Mouse (Mus musculus) naive thymus-derived CD4-positive, alpha-beta T cell, adult 2 months (primary cell): ENCODE measurements around the gene Sypl.

Experiments
- DNase-seq: peaks from one replicate; pipeline ENCODE4 v3.0.0-alpha.2; 2011; ENCODE audit warnings: low read depth

Sypl gene

DNA sequence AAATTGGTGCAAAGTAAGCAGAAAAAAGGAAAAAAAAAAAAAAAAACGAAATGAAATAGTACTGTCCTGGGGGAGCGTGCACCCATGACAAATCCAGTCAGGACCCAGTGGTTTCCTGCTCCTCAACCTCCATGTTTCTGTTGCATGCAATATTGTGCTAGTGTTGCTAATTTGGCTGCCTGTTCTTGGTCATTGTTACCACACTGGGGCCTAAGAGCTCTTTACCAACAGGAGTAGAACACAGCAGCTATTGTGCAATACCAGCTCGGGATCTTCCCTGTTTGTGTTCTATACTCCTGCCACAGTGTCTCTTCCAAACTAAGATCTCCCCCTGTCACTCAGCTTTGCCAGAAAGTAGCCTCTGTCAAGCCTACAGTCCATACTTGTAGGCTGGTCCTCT, 9.7 kb upstream of the Sypl start:
- DNase-seq = no peak

GRCm38 (mm10) chr12:32944884-32945454, 8.7 kb upstream of the Sypl start:
- DNase-seq = no peak

- no peak for DNase-seq
Observed at GRCm38 (mm10) chr12:32946376-32946775, 7.3 kb upstream of the Sypl start.

DNA sequence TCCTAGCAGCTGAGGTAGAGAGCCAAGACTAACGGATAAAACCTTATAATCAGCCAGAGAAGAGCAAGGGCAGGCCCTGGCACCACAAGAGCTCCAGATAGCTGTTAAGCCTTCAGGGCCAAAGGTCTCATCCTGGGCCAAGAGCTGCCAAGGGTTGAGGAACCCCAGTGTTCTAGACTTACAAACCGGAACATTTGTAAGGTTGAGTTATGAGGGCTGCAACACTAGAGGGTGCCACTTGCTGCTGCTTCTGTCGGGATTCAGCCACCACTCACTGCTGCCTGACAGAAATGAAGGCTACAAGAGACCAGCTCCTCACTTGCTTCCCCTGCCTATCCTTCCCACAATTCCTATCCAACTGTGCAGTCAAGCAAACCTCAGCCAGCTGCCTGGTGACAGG, 1.3 kb upstream of the Sypl start:
- DNase-seq = peak; percentile 76

GRCm38 (mm10) chr12:32953066-32953465, 625 bp upstream of the Sypl start:
- peak; percentile 20 for DNase-seq

GRCm38 (mm10) chr12:32954216-32955021, 728 bp downstream of the Sypl start:
- peak; percentile 88 for DNase-seq

DNA sequence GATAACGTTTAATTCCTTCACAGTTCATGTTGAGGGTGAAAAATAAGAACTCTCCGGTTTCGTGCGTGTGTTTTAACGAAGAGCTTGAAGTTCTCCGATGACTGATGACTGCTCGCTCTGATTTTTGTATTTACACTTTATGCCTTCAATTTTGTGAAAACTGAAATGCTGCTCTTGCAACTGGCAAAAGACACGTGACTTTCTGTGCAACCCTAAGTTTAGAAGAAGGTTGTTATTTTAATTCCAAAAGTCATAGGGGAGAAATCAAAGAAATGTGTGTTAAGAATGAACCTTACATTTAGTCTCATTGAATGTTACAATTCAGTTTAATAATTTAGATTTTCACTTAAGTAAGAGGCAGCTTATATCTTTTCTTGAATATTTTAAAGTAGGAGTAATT, 1.3 kb downstream of the Sypl start:
- DNase-seq = no peak

GRCm38 (mm10) chr12:32957211-32957610, 3.5 kb downstream of the Sypl start:
- DNase-seq = no peak

DNA sequence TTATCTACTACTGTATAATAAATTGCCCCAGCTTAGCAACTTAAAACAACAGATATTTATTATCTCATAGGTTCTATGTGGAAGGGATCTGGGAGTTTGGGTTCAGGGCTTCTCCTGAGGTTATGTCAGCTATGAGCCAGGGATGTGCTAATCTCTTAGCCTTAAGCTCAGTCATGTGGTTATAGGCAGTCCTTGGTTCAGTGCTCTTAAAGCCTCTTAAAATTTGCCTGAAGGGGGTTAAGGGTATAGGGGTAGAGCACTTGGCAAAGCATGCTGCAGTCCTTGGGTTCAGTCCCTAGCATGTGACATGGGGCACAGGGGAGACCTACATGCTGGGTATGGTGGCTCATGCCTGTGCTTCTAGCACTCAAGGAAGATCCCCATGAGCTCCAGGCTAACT, 8.4 kb downstream of the Sypl start:
- no peak for DNase-seq

DNA sequence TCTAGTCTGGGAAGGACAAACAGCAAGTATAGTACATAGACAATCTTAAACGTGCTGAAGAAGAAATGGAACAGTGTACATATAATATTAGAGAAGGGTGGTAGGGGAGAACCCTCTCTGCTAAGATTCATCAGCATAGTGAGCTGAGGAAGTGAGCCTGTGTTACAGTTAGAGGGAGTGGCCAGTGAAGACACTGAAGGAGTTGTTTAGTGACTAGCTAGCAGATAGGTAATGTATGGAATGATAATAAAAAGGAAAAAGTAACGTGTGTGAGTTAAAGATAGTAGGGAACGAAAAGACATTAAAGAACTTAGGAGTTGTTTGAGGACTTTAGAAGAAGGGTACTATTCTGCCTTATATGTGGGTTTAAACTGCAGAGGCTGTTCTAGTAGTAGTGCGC, 10.2 kb downstream of the Sypl start:
- DNase-seq = no peak

DNA sequence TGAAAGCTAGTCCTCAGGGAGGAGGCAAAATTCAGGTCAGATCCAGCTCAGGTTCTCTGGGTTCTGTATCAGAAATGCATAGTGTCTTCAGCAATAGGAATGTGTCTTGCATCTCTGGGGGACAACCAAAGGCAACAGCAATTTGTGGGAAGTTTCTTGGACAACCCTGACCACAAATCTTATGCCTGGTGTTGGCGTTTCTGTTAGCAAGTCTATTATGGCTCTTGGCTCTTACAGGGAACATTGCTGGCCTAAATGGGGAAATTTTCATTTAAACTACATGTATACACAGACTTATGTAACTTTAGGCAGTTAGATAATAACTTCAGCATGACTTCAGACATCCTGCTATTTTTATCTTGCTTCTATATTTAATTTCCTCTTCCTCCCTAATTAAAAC, 18.6 kb downstream of the Sypl start:
- no peak for DNase-seq

DNA sequence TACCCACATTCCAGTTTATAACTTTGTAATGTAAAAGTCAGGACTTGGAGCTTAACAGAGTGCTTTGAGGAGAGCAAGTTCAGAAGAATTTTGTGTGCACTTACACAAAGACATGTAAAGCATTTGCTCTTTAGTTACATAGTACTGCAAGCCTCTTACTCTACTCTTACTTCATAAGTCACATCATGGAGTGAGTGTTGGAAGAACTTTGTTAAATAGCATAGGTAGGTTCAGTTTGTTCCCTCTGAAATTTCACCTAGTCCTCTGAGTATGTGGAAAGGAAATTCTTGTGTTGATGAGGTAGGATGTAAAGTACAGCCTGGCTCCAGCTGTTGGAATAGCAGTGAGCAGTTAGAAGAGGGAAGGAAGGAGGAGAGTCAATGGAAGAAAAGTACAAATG, 21.2 kb downstream of the Sypl start:
- no peak for DNase-seq

GRCm38 (mm10) chr12:32975501-32975900, 21.8 kb downstream of the Sypl start:
- no peak for DNase-seq

DNA sequence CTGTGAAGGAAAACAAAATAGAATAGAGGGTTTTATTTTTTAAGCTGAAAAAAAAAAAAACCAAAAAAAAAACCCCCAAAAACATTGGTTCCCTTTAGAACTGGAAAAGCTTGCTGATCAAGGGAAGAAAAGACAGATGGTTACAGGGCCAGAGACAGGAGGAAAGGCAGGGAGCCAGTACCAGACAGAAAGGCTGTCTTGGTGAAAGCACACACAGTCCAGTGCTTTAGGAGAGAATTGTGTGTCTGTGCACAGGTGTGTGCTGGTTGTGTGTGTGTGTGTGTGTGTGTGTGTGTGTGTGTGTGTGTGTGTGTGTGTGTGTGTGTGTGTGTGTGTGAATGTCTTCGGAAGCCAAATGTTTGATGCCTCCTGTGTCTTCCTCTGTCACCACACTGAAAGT, 28.9 kb downstream of the Sypl start:
- DNase-seq = no peak

GRCm38 (mm10) chr12:32983081-32983480, 29.4 kb downstream of the Sypl start:
- DNase-seq = no peak

- no peak for DNase-seq
Observed at GRCm38 (mm10) chr12:32986284-32986683, 32.6 kb downstream of the Sypl start.

DNA sequence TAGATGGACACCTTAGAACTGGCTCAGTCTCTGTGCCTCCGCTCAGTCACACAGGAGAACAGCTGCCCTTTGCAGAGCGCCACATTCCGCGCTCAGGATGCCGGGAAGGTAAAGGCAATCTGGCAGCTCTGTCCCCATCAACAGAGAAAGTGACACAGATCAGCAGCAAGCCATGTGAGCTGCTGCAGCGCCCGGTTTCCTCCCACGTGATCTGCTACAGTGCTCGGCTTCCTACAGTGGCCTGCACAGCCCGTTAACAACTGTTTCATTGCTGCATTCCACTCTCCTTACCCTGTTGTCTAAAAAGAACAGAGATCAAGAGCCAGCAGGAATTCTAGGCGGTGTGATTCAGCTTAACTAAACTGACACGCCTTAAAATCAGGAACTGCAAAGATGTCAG, 36.0 kb downstream of the Sypl start:
- peak; percentile 29 for DNase-seq

DNA sequence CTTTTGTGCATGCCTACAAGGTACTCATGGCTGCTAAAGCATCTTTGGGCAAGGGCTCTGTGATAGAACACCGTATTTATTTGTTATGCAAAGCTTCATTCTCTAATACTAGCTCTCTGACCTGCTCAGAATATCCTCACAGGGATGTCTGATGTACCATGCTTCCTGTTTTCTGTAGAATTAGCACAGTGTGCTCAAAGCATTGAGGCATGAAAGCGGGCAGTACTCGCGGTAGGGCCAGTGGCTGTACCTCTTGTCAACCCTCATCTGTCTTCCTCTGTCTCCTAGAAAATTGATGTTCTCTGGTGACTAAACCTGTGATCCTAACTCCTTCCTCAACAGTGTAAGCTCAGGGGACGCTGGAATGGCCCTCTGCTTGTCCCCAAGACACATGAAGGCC, 40.4 kb downstream of the Sypl start:
- DNase-seq = no peak

- no peak for DNase-seq
Observed at GRCm38 (mm10) chr12:32995081-32995834, 41.6 kb downstream of the Sypl start.

DNA sequence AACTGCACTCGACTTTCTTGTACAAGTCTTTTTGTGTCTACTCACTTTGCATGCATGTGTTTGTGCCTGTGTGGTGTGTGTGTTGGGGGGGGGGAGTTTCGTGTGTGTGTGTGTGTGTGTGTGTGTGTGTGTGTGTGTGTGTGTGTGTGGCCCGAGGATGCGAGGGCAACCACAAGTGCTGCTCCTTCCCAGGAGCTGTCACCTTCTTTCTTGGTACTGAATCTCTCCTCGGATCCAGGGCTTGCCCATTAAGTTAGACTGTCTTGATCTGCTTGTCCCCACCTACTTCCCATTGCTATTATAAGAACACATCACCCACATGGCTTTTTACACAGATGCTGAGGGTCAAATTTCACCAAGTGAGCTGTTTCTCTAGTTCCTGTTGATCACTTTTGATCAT, 45.1 kb downstream of the Sypl start:
- DNase-seq = peak; percentile 43

DNA sequence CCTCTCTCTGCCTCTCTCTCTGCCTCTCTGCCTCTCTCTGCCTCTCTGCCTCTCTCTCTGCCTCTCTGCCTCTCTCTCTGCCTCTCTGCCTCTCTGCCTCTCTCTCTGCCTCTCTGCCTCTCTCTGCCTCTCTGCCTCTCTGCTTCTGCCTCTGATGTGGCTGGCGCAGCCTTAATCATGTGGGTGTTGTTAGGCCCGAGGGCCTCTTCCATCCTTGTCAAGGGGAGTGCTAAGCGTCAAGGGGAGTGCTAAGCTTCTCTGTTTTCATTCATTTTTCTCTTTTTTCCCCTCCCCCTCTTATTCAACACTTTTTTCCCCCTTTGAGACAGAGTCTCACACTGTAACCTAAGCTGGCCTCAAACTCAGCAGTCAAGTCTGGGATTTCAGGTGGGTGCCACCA, 46.1 kb downstream of the Sypl start:
- DNase-seq = peak; percentile 57

DNA sequence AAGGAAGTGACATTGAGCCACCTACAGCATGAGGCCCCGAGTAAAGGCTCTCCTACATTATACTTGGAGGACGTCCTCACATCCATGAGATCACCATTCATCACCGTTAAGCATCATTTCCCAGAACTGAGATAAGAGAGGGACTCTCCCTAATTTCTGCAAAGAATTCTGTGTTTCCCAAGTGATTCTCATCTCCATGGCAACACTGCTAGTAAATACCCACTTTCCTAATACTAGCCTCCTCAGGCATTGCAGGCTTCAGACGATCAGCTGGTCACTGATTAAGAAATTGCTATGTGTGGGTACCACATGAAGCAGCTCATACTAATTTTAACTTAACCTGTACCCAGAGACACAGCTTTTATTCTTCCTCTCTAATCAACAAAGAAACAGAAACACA, 46.7 kb downstream of the Sypl start:
- DNase-seq = no peak

DNA sequence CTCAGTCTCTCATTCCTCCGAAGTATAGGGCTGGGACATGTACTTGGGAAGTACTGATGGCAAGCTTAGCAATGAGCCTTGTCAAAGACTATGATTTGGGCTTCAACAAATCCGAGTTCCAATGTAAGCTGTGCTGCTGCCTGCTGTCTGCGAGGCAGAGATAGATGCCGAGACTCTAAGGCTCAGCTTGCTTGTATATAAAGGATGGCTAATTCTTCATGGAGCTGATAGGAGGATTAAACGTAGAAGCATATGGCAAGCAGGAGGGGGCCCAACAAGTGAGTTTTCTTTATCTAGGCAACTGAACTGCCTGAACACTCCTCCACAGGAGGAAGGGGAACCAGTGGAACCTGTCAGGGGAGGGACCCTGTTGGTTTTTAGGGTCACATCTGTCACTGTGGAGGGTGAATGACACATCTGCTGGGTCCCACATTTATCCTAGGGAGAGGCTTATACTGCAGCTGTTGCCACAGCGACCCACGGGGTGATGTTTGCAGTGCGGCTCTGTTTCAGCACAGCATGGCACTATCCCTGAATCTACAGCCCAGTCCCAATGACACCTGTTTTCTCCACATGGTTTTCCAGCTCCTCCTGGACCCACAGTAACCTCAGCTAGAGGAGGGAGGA, 49.8 kb downstream of the Sypl start:
- no peak for DNase-seq
